Mouse (Mus musculus) MEL (cell line): Measurements from ENCODE around the gene Cysrt1. TPM values are rescaled to one million over a fixed set of nuclear protein-coding genes. Genes with fewer than 3 reads are reported as not detected.

ENCODE experiments used
- DNase-seq: peaks from one replicate; pipeline ENCODE4 v3.0.0; 2011; ENCODE audit warnings: low read depth, low spot score
- H3K27ac ChIP-seq: 2 replicates; pipeline ENCODE4 v1.5.1; 2012; ENCODE audit warnings: low read depth, mild to moderate bottlenecking, control low read depth, low read length, moderate library complexity; ENCODE audit not compliant: control insufficient read depth
- H3K27me3 ChIP-seq, 2 experiments: fragments of 150-350 bp in 1 of 2; sonication (generic) in 1 of 2; 2 replicates each; pipeline ENCODE4 v1.6.1; 2012; ENCODE audit warnings: low read length in 2 of 2, mild to moderate bottlenecking in 2 of 2, improper control_type of control experiment in 1 of 2, moderate library complexity in 1 of 2; ENCODE audit not compliant: insufficient read depth in 2 of 2, control insufficient read depth in 1 of 2
- H3K36me3 ChIP-seq, 2 experiments: 2 replicates each; pipeline ENCODE4 v1.6.1; 2012 to 2014; ENCODE audit warnings: low read length in 2 of 2, improper control_type of control experiment in 1 of 2, inconsistent platforms in 1 of 2, mild to moderate bottlenecking in 1 of 2; ENCODE audit not compliant: insufficient read depth in 2 of 2, control insufficient read depth in 1 of 2
- H3K4me1 ChIP-seq, 2 experiments: fragments of 150-350 bp in 1 of 2; sonication (generic) in 1 of 2; 2 replicates each; pipeline ENCODE4 v1.6.1; 2012; ENCODE audit warnings: low read length in 2 of 2, improper control_type of control experiment in 1 of 2, mild to moderate bottlenecking in 1 of 2; ENCODE audit not compliant: insufficient read depth in 2 of 2, control insufficient read depth in 1 of 2
- H3K4me3 ChIP-seq, 2 experiments: fragments of 150-350 bp in 1 of 2; sonication (generic) in 1 of 2; 2 replicates each; pipeline ENCODE4 v1.5.1; 2012; ENCODE audit warnings: low read depth in 2 of 2, low read length in 2 of 2, mild to moderate bottlenecking in 2 of 2, moderate library complexity in 2 of 2, control low read depth in 1 of 2, improper control_type of control experiment in 1 of 2; ENCODE audit not compliant: control insufficient read depth in 1 of 2, insufficient read depth in 1 of 2
- H3K79me2 ChIP-seq: 2 replicates; pipeline ENCODE4 v1.6.1; 2012; ENCODE audit warnings: mild to moderate bottlenecking, low read length, moderate library complexity; ENCODE audit not compliant: control insufficient read depth, poor library complexity, insufficient read depth
- H3K9ac ChIP-seq: 2 replicates; pipeline ENCODE4 v1.6.1; 2012; ENCODE audit warnings: low read depth, mild to moderate bottlenecking, control low read depth, low read length, moderate library complexity; ENCODE audit not compliant: control insufficient read depth, poor library complexity, severe bottlenecking
- H3K9me3 ChIP-seq: fragments of 150-350 bp; sonication (generic); replicated peaks from 2 replicates; pipeline ENCODE4 v1.6.1; 2012; ENCODE audit warnings: mild to moderate bottlenecking, low read length, improper control_type of control experiment, moderate library complexity; ENCODE audit not compliant: insufficient read depth
- CHD1 ChIP-seq: IDR thresholded peaks from 2 replicates; pipeline ENCODE4 v1.6.1; 2012; ENCODE audit warnings: low read depth, mild to moderate bottlenecking, inconsistent platforms, low read length, improper control_type of control experiment
- CHD2 ChIP-seq: IDR thresholded peaks from 2 replicates; pipeline ENCODE4 v1.6.1; 2011; ENCODE audit warnings: low read length, improper control_type of control experiment
- CTCF ChIP-seq, 3 experiments: IDR thresholded peaks in 2 of 3; conservative IDR thresholded peaks in 1 of 3; 2 replicates each; pipeline ENCODE4 v1.5.1; 2011 to 2012; ENCODE audit warnings: low read length in 3 of 3, low read depth in 2 of 3, mild to moderate bottlenecking in 2 of 3, improper control_type of control experiment in 1 of 3, inconsistent platforms in 1 of 3, mixed read lengths in 1 of 3, moderate library complexity in 1 of 3; ENCODE audit not compliant: control insufficient read depth in 1 of 3, insufficient read depth in 1 of 3, poor library complexity in 1 of 3, severe bottlenecking in 1 of 3
- E2F4 ChIP-seq: IDR thresholded peaks from 2 replicates; pipeline ENCODE4 v1.6.1; 2011; ENCODE audit warnings: low read depth, low read length, improper control_type of control experiment, borderline replicate concordance
- GABPA ChIP-seq: IDR thresholded peaks from 2 replicates; pipeline ENCODE4 v1.6.1; 2012; ENCODE audit warnings: low read depth, mild to moderate bottlenecking, inconsistent platforms, low read length, improper control_type of control experiment, moderate library complexity
- GATA1 ChIP-seq: IDR thresholded peaks from 2 replicates; pipeline ENCODE4 v1.6.1; 2011; ENCODE audit warnings: low read depth, low read length, improper control_type of control experiment
- HCFC1 ChIP-seq: IDR thresholded peaks from 2 replicates; pipeline ENCODE4 v1.6.1; 2012; ENCODE audit warnings: low read depth, mild to moderate bottlenecking, inconsistent platforms, low read length, improper control_type of control experiment, moderate library complexity
- KAT2A ChIP-seq: conservative IDR thresholded peaks from 2 replicates; pipeline ENCODE4 v1.6.1; 2012; ENCODE audit warnings: low read depth, low read length, improper control_type of control experiment, inconsistent platforms
- MAFK ChIP-seq: IDR thresholded peaks from 2 replicates; pipeline ENCODE4 v1.6.1; 2011; ENCODE audit warnings: low read depth, mild to moderate bottlenecking, low read length, improper control_type of control experiment, borderline replicate concordance
- MAZ ChIP-seq: IDR thresholded peaks from 2 replicates; pipeline ENCODE4 v1.6.1; 2012; ENCODE audit warnings: low read depth, mild to moderate bottlenecking, inconsistent platforms, low read length, improper control_type of control experiment
- MEF2A ChIP-seq: IDR thresholded peaks from 2 replicates; pipeline ENCODE4 v1.6.1; 2014; ENCODE audit warnings: low read depth, mild to moderate bottlenecking, inconsistent platforms, low read length, improper control_type of control experiment; ENCODE audit not compliant: poor library complexity, insufficient replicate concordance, severe bottlenecking; ENCODE audit errors: extremely low read depth
- MXI1 ChIP-seq: IDR thresholded peaks from 2 replicates; pipeline ENCODE4 v1.6.1; 2011; ENCODE audit warnings: mild to moderate bottlenecking, low read depth, low read length, improper control_type of control experiment
- MYB ChIP-seq: IDR thresholded peaks from 2 replicates; pipeline ENCODE4 v1.6.1; 2011; ENCODE audit warnings: mild to moderate bottlenecking, low read depth, low read length, improper control_type of control experiment
- MYC ChIP-seq: IDR thresholded peaks from 2 replicates; pipeline ENCODE4 v1.6.1; 2011; ENCODE audit warnings: low read depth, mild to moderate bottlenecking, low read length, improper control_type of control experiment, moderate library complexity
- NRF1 ChIP-seq: IDR thresholded peaks from 2 replicates; pipeline ENCODE4 v1.6.1; 2014; ENCODE audit warnings: low read depth, mild to moderate bottlenecking, inconsistent platforms, low read length, improper control_type of control experiment, moderate library complexity; ENCODE audit not compliant: poor library complexity, insufficient read depth, severe bottlenecking
- POLR2A ChIP-seq, 2 experiments: IDR thresholded peaks; 2 replicates each; pipeline ENCODE4 v1.6.1; 2011 to 2012; ENCODE audit warnings: low read length in 2 of 2, mild to moderate bottlenecking in 2 of 2, control low read depth in 1 of 2, improper control_type of control experiment in 1 of 2, low read depth in 1 of 2, moderate library complexity in 1 of 2; ENCODE audit not compliant: control insufficient read depth in 1 of 2, insufficient read depth in 1 of 2, poor library complexity in 1 of 2
- POLR2AphosphoS2 ChIP-seq: IDR thresholded peaks from 2 replicates; pipeline ENCODE4 v1.6.1; 2011; ENCODE audit warnings: low read length, improper control_type of control experiment
- RAD21 ChIP-seq: IDR thresholded peaks from 2 replicates; pipeline ENCODE4 v1.6.1; 2011; ENCODE audit warnings: mild to moderate bottlenecking, low read depth, low read length, improper control_type of control experiment
- RCOR1 ChIP-seq: IDR thresholded peaks from 2 replicates; pipeline ENCODE4 v1.6.1; 2012; ENCODE audit warnings: low read depth, mild to moderate bottlenecking, inconsistent platforms, low read length, improper control_type of control experiment
- TBP ChIP-seq: IDR thresholded peaks from 2 replicates; pipeline ENCODE4 v1.8.0; 2011; ENCODE audit warnings: low read depth, low read length, improper control_type of control experiment
- TCF12 ChIP-seq: IDR thresholded peaks from 2 replicates; pipeline ENCODE4 v1.6.1; 2014; ENCODE audit warnings: low read depth, mild to moderate bottlenecking, inconsistent platforms, low read length, improper control_type of control experiment, moderate library complexity
- UBTF ChIP-seq: IDR thresholded peaks from 2 replicates; pipeline ENCODE4 v1.6.1; 2012; ENCODE audit warnings: low read depth, mild to moderate bottlenecking, inconsistent platforms, low read length, improper control_type of control experiment, moderate library complexity, borderline replicate concordance; ENCODE audit not compliant: insufficient read depth
- ZC3H11A ChIP-seq: IDR thresholded peaks from 2 replicates; pipeline ENCODE4 v1.6.1; 2012; ENCODE audit warnings: low read depth, mild to moderate bottlenecking, inconsistent platforms, low read length, improper control_type of control experiment
- ZMIZ1 ChIP-seq: IDR thresholded peaks from 2 replicates; pipeline ENCODE4 v1.6.1; 2012; ENCODE audit warnings: low read depth, mild to moderate bottlenecking, inconsistent platforms, low read length, improper control_type of control experiment, moderate library complexity
- polyA plus RNA-seq, 2 experiments: library from polyadenylated mRNA; stranded (reverse) in 1 of 2; unstranded in 1 of 2; fragments of >175 nt in 1 of 2; fragments of >200 nt in 1 of 2; gene quantifications; 2 replicates each; pipeline versions ENCODE4 v1.2.1 to v1.2.4; 2012; ENCODE audit warnings: low replicate concordance in 2 of 2, low read depth in 1 of 2; ENCODE audit not compliant: insufficient read length in 2 of 2, insufficient read depth in 1 of 2, missing spikeins in 1 of 2
- total RNA-seq: library from RNA; depleted of rRNA; stranded (reverse); fragments of 300-350 nt; gene quantifications from 2 replicates; pipeline ENCODE4 v1.2.3, GENCODE M21; 2012

Cysrt1 gene
- total and polyA plus RNA-seq, 3 experiments = 0.15 to 0.19 TPM; not detected in 1

GRCm38 (mm10) chr2:25236614-25237013, 5.6 kb downstream of the Cysrt1 start, which contains the start of gene Rnf224:
TSS of gene Rnf224 (minus strand) at chr2:25236787.
- Histone ChIP-seq H3K4me1 (peaks cover 6 to 33% of the 10 kb centered on the region in 2 experiments), H3K27ac (no peak within 1 kb of the TSS), H3K27me3 (no peaks in the 10 kb centered on the region)
- no peak for DNase-seq
- no peak for TF ChIP-seq CTCF (IDR thresholded peaks at IDR 0.05 in 2 of 3, conservative IDR thresholded peaks at IDR 0.05 in 1 of 3; ENCODE audit: control insufficient read depth in 1 of 3, insufficient read depth in 1 of 3, low read depth in 2 of 3, low read length in 3 of 3, poor library complexity in 1 of 3, severe bottlenecking in 1 of 3)
- TF ChIP-seq MEF2A = no peak
- no peak for TF ChIP-seq POLR2A (IDR thresholded peaks at IDR 0.05; ENCODE audit: control insufficient read depth in 1 of 2, insufficient read depth in 1 of 2, low read depth in 1 of 2, low read length in 2 of 2, poor library complexity in 1 of 2)
- no peak for TF ChIP-seq CHD2
- no peak for TF ChIP-seq TBP
- no peak for TF ChIP-seq KAT2A
- TF ChIP-seq TCF12 = no peak
- TF ChIP-seq GABPA = no peak
- no peak for TF ChIP-seq MYB
- no peak for TF ChIP-seq E2F4
- no peak for TF ChIP-seq POLR2AphosphoS2
- TF ChIP-seq UBTF = no peak
- TF ChIP-seq ZC3H11A = no peak
- TF ChIP-seq MAZ = no peak
- no peak for TF ChIP-seq NRF1
- TF ChIP-seq MAFK = no peak
- TF ChIP-seq CHD1 = no peak
- no peak for TF ChIP-seq HCFC1
- TF ChIP-seq RAD21 = no peak
- no peak for TF ChIP-seq RCOR1
- TF ChIP-seq, all 39 proteins: peak for 0
- Histone ChIP-seq H3K9ac (no peak within 1 kb of the TSS), H3K36me3 (peaks cover 0 to 6% of the 10 kb centered on the region in 2 experiments; a peak in 2 of 4 replicates), H3K9me3 (no peaks in the 10 kb centered on the region), H3K79me2 (no peaks in the 10 kb centered on the region; the same call in 1 of the 2 replicates), H3K4me3 (no peak within 1 kb of the TSS)

GRCm38 (mm10) chr2:25234551-25235220, 7.6 kb downstream of the Cysrt1 start:
- TF ChIP-seq RCOR1 (no peak), MYC (no peak), E2F4 (no peak), CTCF (IDR thresholded peaks at IDR 0.05 in 2 of 3, conservative IDR thresholded peaks at IDR 0.05 in 1 of 3; ENCODE audit: control insufficient read depth in 1 of 3, insufficient read depth in 1 of 3, low read depth in 2 of 3, low read length in 3 of 3, poor library complexity in 1 of 3, severe bottlenecking in 1 of 3) (no peak), ZMIZ1 (no peak), MXI1 (no peak), KAT2A (no peak), GATA1 (no peak)
- no peak for DNase-seq
- Histone ChIP-seq H3K9me3 (no peaks in the 10 kb centered on the region), H3K4me1 (peaks cover 6 to 26% of the 10 kb centered on the region in 2 experiments), H3K9ac (no peak overlapping the region), H3K79me2 (no peaks in the 10 kb centered on the region), H3K4me3 (no peak overlapping the region), H3K27ac (no peak overlapping the region), H3K36me3 (peaks cover 0 to 6% of the 10 kb centered on the region in 2 experiments; a peak in 2 of 4 replicates), H3K27me3 (no peaks in the 10 kb centered on the region)
